Mouse (Mus musculus) thymus, adult 18-20 months (tissue): ENCODE data around the gene Tspan14.

Experiments used
- DNase-seq, 2 experiments: peaks; one replicate each; pipeline ENCODE4 v3.0.0; 2022; ENCODE audit warnings: mixed read lengths in 2 of 2

Tspan14 gene

DNA sequence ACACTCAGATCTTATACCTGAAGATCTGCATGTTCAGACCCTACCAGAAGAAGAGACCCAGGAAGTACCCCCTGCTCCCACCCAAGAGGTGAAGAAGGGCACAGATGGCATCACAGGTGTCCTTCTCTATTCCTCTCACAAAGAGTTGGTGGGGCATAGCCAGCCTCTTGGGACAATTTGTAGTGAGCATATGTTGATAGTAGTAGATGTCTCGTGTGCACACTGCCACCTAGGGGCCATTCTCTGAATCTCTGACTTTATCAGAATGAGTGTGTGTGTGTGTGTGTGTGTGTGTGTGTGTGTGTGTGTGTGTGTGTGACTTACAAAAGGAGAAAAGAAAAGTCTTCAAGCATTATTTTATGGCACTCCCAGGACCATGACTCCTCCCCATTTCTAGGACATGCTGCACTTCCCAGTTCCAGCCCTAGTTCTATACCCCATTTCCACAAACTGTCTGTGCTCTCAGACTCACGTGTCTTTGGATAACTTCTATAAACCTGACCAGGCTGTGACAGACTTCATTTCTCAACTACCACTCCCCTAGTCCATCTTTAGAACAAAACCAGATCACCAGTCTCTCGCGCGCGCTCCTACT, 8.6 kb upstream of the Tspan14 start:
- DNase-seq, result peak in 1 of 2 experiments; percentile 66

DNA sequence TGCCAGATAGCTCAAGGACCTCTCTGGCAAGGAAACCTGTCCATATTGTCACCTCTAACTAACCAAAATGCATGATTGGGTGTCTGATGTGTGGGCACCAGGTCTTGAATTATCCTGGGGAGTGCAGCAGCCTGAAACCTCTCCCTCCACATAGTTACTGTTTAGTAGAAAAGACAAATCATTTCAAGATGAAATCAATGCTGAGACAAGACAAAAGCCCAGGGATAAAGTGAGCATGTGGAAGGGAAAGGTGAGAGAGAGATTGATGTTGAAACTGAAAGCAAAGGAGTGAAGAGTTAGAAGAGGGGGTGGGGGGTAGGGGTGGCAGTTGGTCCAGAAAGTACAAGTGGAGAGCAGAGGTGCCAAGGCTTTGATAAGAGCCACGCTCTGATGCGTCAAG, 1.4 kb upstream of the Tspan14 start:
- DNase-seq, result no peak

DNA sequence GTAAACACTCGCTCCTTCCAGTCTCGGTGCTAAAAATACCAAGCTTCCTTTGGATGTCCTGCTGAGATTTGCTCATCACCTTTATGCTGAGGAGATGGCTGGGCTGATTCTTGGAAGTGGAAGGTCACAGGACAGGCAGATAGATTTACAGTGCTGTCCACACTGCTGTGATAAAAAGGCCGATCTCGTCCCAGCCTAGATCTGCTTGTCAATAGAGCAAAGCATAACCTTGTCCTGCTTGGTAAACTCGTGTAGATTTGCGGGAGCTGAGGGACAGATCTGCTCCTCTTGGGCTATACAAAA, 942 bp upstream of the Tspan14 start:
- DNase-seq, result no peak

DNA sequence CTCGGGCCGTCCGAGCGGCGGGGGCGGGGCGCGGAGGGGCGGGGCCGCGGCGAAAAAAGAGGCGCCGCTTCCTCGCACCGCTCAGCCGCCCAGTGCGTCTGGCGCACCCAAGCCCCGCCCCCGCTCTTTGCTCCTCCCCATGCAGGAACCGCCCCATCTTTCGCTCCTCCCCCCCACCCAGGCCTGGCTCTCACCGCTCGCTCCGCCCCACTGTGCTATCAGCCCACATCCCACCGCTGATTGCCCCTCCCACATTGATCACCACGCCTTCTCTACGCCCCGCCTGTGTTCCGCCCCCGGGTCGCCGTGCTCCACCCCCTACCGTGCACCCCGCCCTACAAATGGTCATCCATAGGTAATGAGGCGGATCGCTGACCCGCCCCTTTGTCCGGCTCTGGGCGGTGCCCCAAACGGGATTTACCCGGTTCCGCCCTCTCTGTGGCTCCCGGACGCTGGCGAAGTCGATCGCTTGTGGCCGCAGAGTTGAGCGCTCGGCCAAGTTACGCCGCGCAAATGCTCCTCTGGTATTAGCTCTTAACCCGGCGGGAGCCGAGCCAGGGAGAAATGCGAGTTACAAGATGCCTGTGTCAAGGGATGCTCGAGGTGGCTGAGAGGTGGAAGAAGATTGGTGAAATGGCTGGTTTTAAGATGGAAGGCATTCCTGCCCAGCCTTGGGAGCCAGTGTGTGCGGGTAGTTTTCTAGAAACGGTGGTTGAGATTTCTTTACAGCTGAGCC, 423 bp upstream of the Tspan14 start:
- DNase-seq, result peak; percentile 88 to 91

DNA sequence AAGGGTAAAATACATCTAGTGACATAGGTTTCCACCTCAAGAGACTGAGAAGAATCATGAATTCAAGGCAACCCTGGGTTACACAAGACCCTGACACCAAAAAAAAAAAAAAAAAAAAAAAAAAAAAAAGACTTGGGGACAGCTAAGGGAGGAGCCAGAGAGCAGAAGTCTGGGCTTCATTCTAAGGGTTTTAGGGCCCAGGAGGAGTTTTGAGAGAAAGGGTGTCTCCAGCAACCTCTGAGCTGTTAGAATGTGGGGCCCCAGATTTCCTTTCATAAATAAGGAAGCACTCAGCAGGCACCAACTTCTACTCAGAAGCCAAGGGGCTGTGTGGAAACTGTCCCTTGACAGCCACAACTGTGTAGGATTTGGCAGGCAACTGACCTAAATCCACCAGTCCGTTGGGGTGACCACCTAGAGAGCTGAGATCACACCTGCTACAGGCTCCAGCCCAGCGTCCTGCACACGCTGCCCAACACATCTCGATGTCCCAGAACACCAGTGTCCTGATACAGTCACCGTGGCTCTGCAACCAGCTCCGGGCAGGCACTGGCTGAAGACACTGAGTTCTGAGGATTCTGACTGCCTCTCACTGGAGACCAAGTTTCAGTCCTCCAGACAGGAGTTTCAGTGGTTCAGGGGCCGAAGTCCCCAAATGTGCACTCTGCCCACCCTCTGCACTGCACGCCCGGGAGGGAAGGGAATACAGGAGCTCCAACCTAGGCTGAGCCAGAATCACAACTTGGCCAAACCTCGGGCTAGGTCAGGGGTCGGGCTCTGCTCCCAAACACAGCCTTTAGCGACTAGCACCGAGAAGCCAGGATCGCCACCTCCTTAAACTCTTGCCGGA, 875 bp downstream of the Tspan14 start:
- DNase-seq, result no peak

DNA sequence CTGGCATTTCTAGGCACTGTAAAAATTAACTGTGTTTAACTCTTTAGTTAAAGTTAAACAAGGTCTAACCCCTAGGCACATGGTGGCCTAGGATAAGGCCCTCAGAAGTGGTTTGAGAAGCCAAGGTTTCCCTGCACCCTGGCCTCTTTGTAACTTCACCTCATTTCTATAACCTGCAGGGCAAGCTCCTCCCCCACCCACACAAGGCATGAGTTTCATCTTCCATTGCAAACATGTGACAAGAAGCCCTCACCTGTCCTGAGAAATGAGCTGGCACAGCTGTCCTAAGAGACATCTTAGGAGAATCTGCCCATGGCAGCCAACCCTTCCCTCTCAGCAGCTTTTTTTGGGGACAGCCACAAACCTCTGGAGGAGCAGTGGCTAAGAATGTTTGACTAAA, 1.7 kb downstream of the Tspan14 start:
- no peak for DNase-seq

DNA sequence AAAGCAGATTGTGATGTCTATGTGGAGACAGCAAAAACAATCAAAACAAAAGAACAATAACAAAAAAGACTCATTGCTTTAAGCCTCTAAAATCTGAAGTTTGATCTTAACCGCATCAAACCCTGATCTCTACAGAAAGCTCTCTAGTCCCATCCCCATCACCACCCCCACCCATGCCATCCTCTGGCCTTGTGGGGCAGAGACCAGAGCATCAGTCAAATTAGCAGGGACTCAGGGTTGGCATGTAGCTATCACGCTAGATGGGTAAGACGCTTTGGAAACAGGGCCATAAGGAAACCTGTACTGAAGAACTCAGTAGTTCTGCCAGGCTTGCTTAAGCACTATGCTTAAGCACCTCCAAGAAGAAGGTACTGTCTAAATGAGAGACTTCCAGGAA, 2.4 kb downstream of the Tspan14 start:
- DNase-seq, result no peak

DNA sequence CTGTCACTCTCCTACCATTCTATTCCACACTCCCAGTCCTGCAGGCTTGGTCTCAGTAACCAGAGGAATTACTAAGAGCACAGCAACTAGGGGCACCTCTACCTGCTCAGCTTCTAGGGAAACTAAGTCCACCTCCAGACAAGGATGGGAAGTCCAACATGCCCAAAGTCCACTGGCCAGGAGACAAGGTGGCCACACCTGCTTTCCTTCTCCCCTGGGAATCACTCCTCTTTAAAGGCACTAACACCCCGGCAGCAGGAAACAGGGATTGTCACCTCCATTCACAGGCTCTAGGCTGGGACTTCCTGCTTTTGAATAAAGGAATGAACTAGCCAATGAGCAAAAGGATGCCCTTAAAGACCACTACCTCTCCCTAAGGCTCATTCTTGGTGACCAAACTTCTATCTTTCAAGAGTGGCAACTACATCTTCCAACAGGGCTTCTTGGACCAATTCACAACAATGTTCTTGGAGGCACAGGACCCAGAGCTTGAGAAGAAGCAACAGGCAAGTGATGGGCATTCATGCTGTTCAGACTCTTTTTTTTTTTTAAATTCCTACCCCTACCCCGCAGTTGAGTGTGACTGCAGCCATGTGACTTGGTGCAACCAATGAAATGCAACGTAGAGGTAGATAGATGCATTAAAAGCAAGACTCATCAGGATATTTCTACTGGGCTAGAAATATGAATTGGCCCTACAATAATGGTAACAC, 3.0 kb downstream of the Tspan14 start:
- no peak for DNase-seq

DNA sequence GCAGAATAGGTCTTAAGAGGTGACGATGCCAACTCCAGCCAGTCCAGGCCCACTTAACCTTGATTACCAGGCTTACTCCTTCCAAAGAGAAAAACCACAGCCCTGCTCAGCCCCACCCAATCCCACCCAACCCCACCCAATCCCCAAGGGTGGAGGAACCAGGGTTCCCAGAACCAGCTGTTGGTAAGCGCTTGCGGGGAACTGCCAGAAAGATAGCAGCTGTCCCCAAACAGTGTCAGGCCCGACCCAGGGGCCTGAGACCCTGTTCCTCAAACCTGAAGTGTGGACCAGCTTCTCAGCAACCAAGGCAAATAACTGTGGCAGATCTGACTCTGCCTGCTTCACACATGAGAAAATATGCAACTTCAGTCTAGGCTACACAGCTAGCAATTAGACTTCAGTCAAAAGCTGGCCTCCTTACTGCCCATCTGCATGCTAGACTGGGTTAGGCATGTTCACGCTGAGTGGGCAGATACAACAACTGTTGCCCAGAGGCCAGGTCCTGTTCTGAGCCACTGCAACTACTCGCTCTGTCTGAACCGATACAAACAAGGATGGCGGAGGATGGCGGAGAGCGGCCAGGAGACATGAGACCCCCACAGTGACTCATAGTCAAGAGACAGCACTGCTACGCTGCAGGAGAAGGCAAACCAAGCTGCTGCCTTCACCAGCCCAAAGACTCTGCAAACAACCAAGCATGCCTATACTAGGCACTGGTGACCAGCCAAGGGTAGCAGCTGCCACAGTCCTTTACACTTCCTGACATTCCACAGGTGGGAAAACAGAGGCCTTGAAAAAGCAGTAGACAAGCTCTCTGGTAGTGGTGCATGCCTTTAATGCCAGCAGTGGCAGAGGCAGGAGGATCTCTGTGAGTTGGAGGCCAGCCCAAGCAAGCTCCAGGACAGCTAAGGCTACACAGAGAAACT, 4.0 kb downstream of the Tspan14 start:
- DNase-seq, result no peak

DNA sequence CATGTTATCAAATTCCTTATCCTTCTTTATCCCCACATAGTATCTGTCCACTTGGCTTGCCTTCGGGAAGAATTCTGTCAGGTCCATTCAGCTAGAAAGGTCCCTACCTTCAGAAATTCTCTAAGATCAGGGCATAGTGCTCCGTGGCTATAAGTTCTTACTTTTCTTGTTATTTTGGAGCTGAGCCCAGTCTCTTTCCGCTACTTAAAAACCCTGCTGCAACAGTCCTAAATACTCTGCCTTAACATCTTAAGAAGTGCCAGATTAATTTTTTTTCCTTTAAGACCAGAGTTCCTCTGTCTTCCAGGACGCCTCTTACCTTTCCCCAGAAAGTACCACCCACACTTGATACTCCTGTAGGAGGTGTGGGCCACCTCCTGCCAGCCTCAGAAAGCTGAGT, 6.4 kb downstream of the Tspan14 start:
- no peak for DNase-seq

DNA sequence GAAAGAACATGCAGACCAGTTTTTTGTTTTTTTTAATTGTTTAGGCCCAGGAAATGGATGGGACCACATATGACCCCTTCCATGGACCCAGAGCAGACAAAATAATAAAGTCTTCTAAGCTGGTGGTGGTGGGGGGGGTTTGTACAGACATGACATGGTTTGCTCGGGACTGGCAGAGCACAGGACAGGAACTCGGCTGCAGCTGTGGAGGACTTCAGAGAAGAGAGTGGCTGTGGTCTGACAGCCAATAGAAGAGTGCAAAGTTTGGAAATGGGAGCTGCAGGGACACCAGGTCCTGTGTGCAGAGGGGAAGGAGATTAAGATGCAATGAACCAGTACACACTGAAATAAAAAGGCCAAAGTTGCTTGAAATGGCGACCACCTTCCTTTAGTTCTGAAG, 7.0 kb downstream of the Tspan14 start:
- no peak for DNase-seq

DNA sequence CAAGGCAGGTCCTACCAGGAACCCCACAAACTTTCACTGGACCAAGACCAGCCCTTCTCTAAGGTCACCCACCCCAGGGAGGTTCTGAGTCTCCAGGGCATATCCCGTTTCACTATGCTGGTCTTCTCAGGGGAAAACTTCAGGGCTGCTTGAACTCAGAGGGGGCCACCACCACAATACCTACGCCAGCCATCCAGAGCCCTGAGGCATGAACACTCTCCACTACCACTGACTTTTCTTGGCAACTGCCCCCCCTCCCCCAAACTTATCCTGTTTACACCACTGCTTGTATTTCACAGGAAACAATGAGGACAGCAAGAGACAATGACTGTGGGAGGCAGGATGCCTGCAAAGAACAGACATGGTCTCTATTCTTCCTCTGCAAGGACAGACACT, 7.6 kb downstream of the Tspan14 start:
- no peak for DNase-seq

DNA sequence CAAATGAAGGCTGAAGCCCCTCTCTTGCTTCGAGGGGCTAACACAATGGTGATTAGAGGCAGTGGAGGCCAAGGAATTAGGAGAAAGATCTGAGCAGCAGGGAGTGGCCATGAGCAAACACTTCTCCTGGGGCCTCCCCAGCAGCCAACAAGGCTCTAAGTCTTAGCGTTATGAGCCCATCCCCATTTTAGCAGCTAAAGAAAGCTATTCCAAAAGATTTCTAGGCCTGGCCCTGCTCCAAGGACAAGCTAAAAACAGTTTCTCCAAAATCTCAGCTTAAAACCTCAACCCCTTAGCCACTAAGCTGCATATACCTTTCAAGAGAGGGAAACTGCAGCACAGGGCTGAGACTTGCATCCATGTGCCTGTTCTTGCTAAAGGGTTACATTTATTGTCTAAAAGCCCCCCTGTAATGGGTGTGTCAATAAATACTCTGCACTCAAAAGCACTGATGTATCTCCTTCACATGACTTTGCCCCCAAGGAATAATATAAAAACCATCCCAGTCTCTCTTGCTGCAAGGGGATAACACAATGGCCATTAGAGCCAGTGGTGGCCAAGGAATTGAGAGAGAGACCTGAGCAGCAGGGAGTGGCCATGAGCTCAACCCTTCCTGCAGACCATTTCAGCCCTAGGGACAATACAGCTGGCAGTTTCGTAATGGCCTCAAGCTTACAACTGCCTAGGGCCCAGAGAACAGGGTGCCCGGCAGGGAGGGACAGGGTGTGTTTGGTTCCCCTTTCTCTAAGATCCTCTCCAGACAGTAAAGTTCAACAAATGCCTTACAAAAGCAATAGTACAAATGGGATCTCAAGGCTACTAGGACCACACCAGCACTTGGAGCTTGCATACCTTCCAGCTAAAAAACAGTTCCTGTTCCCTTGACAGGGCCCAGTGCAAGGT, 8.3 kb downstream of the Tspan14 start:
- no peak for DNase-seq

DNA sequence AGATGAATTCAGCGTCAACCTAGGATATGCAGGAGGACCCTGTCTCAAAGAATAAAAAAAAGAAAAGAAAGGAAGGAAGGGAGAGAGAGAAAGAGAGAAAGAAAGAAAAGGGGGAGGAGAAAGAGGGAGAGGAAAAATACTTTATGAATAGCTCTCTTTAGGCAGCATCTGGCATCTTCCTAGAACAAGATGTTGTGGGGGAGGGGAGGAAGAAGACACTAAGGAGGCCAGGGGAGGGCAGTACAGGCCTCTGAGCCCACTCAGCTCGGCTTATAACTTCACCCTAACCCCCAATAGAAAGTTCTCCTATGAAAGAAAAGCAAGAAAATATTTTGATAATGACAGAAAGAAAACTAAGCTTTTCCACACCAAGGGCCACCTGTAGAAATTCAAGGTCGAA, 9.0 kb downstream of the Tspan14 start:
- no peak for DNase-seq

DNA sequence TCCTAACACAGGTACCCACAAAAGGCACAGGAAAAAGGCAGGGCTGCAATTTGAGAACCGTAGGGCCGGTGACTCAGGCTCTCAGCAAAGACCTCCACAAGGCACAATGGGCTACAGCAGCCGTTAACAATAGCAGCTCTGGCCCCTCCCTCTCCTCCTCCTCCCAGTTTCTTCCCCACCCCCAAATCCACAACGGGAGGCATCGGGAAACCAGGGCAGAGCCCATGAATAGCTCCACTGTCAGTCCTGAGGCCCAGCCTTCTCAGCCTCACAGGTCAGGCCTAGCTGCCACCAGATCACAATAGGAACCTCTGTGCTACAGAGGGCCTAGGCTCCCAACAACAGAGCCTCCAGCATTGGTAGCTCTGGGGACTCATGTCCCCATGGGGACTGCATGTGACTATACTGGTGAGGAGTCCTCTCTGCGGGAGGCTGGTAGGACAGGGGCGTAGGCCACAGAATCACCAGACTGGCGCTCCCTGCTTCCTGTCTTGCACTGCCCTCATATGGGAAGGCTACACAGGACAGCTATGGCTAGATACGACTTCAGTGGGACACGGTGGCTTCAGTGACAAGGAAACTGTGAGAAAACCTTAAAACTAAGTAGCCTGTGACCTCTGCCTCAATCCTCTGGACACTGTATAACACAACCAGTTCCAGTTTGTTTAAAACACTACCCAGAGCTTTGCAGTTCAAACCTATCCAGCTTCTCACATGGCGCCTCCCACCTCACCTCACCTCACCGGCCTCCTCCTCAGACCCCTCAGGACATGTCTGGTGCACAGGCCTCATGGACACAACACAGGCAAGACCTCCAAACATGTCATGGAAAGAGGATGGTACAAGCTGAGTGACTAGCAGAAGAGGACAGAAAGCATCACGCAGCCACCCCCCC, 10.1 kb downstream of the Tspan14 start:
- no peak for DNase-seq

DNA sequence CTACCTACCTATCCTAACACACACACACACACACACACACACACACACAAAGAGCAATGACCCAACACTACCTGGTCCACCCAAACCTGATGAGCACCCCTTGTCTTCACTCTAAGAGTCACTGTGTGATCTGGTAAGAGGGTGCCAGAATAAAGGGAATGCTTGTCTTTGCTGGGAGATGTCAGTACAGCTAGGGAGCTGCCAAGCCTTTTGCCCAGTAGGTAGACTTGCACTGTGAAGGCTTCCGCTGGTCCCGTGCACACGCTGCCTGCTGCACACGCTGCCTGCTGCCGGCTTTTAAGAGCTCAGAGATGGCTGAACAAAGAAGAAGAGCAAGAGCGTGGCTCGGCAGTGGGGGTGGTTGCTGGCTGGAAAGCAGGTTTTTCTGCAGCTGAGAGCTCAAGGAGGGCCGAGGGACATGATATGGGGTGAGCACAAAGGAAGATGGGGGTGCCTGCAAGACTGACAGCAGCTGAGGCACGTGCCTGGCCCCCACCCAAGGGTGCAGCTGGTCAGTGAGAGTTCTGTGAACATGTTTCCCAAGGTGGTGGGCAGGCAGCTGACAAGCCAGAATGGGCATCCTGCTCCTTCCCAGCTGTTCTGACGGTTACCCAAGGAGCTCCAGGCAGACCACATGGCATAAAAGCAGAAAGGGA, 10.9 kb downstream of the Tspan14 start:
- DNase-seq, result peak; percentile 55 to 67

DNA sequence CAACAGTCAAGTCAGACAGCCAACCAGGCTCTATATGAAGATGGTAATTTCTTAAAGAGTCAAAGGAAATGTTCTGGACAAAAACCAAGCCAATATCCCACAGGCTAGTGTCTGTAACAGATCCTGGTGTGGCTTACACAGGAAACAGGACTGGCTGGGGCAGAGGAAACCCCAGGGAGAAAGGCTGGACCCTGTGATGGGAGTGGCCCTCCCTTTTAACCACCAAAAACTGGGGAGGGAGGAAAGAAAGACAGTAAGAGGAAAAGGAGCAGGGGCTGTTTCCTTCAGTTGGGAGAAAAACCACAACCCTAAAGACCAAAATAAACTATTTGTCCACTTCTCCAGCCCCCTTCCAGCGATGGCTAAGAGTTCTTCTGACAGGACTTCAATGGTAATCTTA, 11.5 kb downstream of the Tspan14 start:
- no peak for DNase-seq

DNA sequence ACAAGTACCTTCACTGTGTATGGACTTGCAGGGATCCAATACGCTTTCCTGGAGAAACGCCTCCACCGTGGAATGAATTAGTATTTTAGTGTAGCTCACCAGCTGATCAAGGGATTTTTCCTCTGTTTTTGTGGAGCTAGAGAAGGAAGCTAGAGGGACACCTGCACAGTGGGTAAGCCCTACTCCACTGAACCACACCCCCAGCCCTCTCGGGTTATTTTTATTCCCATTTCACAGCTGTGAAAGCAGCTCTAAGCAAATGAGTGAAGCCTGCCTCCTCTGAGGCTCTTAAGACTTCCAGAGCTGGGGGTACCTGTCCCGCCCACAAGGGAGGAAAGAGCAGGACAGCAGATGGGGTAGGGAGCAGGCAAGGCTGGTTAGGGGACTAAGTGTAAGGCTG, 13.2 kb downstream of the Tspan14 start:
- no peak for DNase-seq

DNA sequence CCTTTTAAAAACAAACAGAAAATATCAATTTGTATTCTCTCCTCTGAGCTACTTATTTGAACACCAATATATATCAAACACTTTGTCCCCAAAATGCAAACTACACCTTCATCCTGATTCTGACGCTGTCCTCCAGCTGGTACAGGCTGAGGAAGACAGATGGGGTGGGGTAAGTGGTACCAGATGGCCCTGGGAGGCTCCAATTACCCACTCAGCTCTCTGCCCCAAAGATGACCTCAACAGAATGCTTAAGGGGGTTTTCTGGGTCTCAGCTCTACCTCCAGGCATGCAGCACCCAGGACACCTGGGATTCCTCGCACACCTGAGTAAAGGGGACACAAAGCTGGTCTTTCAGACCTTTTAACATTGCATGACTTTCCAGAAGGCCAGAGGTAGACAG, 13.9 kb downstream of the Tspan14 start:
- no peak for DNase-seq

DNA sequence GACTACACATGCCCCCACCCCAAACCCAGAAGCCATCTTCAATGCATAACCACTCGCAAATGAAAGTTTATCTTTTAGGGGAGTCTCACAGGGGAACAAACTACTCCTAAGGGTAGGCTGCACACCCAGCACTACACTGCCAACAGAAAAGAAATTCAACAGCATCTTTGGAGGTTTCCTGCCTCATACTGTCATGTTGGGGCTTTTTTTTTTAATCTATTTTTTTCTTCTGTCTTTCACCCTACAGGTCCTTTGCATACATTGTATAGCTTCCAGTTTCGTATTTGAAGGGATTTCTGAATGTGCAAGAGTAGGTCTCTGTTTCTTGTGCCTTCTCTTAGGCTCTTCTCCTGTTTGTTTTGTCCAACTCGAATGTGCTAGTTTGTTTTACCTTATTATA, 14.3 kb downstream of the Tspan14 start:
- no peak for DNase-seq
